Mouse (Mus musculus) megakaryocyte, embryonic 14.5 days (primary cell): ENCODE data around the gene Slc39a2.

Source experiments
- FLI1 ChIP-seq: IDR thresholded peaks from 2 replicates; pipeline ENCODE4 v1.6.1; 2012; ENCODE audit warnings: low read length, inconsistent platforms, mixed read lengths
- GATA1 ChIP-seq: IDR thresholded peaks from 3 replicates; pipeline ENCODE4 v1.6.1; 2012; ENCODE audit warnings: mixed read lengths, low read length, inconsistent platforms, borderline replicate concordance

DNA sequence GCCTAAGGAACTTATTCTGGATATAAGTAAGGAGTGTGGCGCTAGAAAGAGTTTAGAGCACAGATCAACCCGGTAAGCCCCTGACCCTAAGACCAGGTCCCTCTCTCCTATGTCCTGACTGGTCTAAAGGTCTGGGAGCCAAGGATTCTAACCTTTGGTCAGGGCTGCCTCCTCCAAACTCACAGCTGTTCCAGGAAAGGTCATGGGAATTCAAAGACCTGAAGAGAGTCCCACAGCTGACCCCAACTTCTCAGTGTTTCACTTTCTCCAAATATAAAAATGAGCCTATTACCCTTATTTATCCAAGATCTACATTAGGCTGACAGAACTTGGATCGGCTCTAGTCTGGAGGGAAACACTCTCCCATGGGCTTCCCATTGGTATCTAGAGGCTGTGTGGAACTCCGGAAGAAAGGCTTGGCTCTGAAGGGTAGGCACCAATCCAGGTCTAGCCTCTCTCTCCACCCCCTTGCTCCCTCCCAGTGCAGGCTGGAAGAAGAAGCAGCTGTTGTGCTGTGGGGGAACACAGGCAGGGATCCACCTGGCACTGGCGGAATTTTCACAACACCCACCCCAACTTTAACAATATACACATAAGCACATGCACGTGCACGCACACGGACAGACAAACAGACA lies 36.7 kb downstream of the Slc39a2 start:
- no peak for TF ChIP-seq GATA1
- no peak for TF ChIP-seq FLI1
